Mouse (Mus musculus): ENCODE results near the gene Vstm5.
"Not testable (repeated sequence)": the region's sequence is repeated elsewhere in the genome, so short reads cannot be mapped to it uniquely, and the experiment has no call there.

Gene Vstm5

DNA sequence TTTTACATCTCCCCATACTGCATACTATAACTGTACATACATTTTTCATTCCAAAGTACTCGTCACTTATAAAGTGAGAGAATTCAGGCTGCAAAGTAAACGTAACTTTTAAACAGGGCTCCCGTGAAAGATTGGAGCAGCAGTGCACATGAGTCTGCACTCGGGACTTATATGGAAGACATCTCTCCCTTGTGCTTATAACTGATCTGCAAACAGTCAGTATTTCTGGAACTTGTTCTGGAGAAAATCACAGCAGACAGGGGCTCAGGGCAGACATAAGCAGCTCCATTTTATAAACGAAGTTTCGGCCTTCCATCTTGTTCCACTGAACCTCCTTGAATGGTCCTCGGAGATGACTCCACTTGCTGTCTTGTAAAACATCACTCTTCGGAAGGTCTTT is 23.1 kb downstream of the Vstm5 start:
- DNase-seq (ENCODE audit: low spot score), result no peak

- DNase-seq (ENCODE audit: low spot score), result no peak
These were observed 24.6 kb downstream of the Vstm5 start for GRCm38 (mm10) chr9:15263487-15263886.

GRCm38 (mm10) chr9:15273981-15274380 is 35.1 kb downstream of the Vstm5 start:
- no peak for DNase-seq (ENCODE audit: low spot score)

GRCm38 (mm10) chr9:15276855-15277254 is 38.0 kb downstream of the Vstm5 start:
- no peak for DNase-seq (ENCODE audit: low spot score)

- DNase-seq (ENCODE audit: low spot score), result no peak
These were observed 39.5 kb downstream of the Vstm5 start for GRCm38 (mm10) chr9:15278343-15278742.

DNA sequence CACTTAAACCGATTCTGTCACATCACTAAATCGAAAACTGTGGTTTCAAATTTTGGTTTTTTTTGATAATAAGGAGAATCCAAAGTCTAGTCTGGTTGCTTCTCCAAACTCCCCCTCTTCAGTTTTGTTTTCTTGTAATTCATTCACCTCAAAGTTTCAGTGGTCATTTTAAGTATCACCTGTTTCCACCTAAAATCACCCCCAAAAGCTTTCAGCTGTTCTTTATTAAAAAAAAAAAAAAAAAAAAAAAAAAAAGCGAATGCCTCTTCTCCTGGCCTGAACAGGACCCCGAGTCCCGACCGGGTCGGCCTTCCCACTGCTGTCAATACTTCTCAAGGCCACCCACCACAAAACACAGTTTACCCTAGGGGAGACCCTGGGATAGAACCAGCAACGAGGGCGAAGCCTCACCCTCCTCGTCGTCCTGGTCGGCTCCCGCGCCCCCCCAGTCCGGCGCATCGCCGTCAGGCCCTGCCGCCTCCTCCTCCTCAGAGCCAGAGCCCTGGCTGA is 40.3 kb downstream of the Vstm5 start:
- DNase-seq (ENCODE audit: low spot score), result no peak

- DNase-seq (ENCODE audit: low spot score), result peak; percentile 96
These were observed 41.0 kb downstream of the Vstm5 start, which contains the start of gene Med17 for GRCm38 (mm10) chr9:15279649-15280490. TSS of gene Med17 (minus strand) at chr9:15279931.

DNA sequence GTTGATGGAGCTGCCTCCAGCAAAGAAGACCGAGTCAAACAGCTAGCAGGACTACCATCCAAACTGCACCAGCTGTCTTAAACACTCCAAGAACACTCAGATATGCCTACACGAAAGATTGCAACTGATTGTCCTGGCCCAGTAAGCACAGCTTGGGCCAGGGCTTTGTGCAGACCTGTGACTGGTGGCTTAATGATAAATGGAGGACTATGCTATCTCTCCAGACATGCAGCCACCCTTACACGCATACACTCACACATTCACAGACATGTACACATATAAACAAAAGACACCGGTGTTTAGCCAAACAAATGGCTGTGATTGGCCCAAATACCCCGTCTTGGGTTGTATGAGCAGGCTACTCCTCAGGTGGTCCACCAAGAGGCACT is 41.6 kb downstream of the Vstm5 start:
- DNase-seq (ENCODE audit: low spot score), result no peak

DNA sequence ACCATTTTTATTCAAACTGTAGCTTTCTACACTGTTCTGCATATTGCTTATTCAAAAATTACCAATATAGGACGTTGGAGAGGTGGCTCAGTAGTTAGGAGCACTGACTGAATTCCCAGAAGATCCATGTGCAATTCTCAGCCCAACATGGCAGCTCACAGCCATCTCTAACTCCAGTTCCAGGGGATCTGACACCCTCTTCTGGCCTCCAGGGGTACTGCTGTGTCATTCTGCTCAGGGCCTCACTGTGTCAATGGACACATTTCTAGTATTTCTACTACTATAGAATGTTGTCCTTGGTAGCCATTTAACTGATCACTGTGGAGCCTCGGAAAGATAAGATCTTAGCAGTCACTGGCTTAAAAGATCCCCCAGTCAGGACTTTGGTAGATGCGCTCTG is 46.6 kb downstream of the Vstm5 start:
- DNase-seq (ENCODE audit: low spot score), result no peak

DNA sequence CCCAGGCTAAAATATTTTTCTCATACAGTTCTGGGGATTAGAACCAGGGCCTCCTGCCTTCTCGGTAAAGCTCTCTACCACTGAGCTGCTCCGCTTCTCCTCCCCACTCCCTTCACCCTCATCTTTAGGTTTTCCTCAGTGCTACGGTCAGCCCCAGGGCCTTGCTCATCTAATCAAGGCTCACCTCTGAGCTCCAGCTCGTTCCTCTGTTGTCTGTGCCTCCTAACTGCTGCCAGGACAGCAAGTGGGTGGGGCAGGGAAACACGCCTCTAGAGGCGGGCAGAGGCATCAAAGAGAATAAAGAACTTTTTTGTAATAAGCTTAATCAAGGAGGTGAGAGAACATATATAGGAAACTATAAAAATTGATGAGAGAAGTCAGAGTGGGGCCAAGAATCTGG is 49.0 kb downstream of the Vstm5 start:
- no peak for DNase-seq (ENCODE audit: low spot score)

DNA sequence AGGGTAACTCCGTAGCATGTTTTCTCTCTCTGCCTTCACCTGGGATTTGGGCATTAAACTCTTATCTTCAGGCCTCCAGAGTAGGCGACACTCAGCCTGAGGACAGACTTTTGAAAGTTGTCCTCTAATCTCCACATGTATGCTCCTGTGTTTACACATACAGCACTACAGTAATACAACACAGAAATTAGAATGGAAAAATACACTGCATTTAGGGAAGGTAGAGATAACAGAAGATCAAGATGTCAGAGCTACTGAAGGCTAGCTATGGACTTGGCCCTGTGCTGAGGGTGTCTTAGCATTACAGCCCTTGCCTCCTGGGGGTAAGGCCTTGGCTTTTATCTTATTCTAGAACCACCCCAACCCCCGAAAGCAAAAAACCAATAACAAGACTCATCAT is 49.6 kb downstream of the Vstm5 start:
- DNase-seq (ENCODE audit: low spot score), result no peak

DNA sequence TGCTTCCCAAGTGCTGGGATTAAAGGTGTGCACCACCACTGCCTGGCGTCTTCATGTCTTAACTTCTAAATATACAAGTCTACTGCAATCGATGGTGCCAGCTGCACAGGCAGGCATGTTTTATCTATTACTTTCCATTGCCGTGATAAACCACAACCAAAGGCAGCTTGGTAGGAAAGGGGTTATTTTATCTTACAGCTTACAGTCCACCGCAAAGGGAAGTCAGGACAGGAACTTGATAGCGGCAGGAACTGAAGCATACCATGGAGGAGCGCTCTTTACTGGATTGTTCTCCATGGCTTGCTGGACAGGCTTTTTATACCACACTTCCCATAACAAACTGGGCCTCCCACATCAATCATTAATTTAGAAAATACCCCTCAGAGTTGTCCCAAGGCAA is 50.4 kb downstream of the Vstm5 start:
- no peak for DNase-seq (ENCODE audit: low spot score)

- no peak for DNase-seq (ENCODE audit: low spot score)
These were observed 58.3 kb downstream of the Vstm5 start for GRCm38 (mm10) chr9:15297112-15297511.

DNA sequence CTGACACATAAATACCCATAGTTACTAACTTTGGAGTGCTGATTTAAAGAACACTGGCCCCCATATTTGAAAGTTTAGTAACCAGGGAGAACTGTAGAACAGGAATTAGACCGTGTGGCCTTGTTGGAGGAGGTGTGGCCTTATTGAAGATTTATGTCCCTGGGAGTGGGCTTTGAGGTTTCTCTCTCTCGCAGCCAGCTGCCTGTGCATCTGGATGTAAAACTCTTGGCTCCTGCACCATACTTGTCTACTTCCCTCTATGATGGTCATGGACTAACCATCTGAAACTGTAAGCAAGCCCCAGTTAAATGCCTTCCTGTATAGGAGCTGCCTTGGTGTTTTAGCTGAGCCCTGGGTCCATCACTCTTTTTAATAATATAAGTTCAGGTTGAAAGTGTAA is 59.6 kb downstream of the Vstm5 start:
- no peak for DNase-seq (ENCODE audit: low spot score)

GRCm38 (mm10) chr9:15300056-15300455 is 61.2 kb downstream of the Vstm5 start:
- no peak for DNase-seq (ENCODE audit: low spot score)

DNA sequence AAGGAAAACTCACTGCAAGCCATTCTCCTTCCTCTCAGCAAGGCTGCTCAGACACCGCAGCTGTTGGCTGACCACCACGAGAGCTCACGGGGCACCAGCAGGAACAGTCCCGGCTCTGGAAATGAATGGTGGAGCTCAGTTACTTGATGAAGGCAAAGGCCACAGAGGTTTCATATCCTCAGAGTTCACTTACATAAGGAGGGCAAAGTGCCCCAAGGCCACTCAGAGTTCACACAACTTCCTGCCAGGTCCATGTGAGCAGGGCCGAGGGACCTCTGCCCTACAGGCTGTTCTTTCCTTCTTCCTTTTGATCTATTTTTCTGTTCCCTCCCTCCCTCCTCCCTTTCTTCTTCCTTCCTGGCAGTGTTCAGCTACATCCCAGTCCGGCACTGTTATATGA is 62.6 kb downstream of the Vstm5 start:
- DNase-seq (ENCODE audit: low spot score), result peak; percentile 88

- not testable (repeated sequence) for DNase-seq (ENCODE audit: low spot score)
These were observed 63.2 kb downstream of the Vstm5 start for GRCm38 (mm10) chr9:15302006-15302405.

DNA sequence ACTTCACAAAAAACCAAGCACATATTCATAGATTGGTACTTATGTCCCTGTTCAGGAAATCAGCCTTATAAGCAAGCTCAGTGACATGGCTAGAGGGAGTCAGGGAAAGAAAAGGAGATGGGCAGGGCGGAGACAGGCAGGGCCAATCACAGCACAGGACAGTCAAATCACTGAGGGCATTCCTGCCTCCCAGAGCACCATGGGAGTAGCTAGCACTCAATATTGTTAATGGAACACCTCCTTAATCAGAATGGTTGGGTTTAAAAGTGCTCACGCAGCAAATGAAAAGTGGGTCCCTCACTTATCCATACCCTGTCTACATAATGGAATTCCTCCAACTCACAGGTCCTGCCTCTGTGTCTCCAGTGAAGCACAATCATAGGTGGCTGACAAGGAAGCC is 64.0 kb downstream of the Vstm5 start:
- no peak for DNase-seq (ENCODE audit: low spot score)

- peak; percentile 94 for DNase-seq (ENCODE audit: low spot score)
These were observed 66.9 kb downstream of the Vstm5 start, which contains the start of gene Taf1d for GRCm38 (mm10) chr9:15305503-15306397. TSS of gene Taf1d (plus strand) at chr9:15306214.

GRCm38 (mm10) chr9:15306398-15307119 is 67.7 kb downstream of the Vstm5 start, which contains the start of gene 4931406C07Rik:
TSS of gene 4931406C07Rik (minus strand) at chr9:15306448.
- DNase-seq (ENCODE audit: low spot score), result peak; percentile 59

GRCm38 (mm10) chr9:15307257-15307656 is 68.4 kb downstream of the Vstm5 start:
- DNase-seq (ENCODE audit: low spot score), result no peak

DNA sequence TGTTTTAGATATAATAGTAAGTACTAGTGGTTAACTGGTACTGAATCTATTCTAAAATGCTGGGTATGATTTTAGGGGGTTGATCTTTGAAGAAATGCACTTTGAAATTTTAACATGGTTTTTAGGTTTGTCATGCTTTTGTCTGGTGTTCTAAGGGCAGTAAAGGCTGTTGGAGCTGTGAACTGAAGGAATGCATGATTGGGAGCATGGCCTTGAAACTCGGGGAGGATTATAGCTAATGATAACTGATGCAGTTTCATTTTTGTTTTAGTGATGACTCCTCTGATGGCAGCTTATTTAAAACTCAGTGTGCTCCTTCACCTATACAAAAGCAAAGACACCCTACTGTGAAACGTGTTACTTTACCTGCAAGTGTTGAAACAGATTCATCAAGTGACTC is 69.4 kb downstream of the Vstm5 start:
- no peak for DNase-seq (ENCODE audit: low spot score)

Measured in adipocyte (in vitro differentiated cells).